Mouse (Mus musculus) bone marrow macrophage, adult 2 months (primary cell): ENCODE data around the gene Glp1r. TPM values are rescaled to one million over a fixed set of nuclear protein-coding genes. Genes with fewer than 3 reads are reported as not detected.

Source experiments
- H3K27ac ChIP-seq: 2 replicates; pipeline ENCODE4 v1.5.1; 2012; ENCODE audit warnings: low read depth, low read length; ENCODE audit not compliant: insufficient read depth
- H3K4me1 ChIP-seq: 2 replicates; pipeline ENCODE4 v1.6.1; 2012; ENCODE audit warnings: low read length; ENCODE audit not compliant: control insufficient read depth, insufficient read depth
- H3K4me3 ChIP-seq: 2 replicates; pipeline ENCODE4 v1.5.1; 2012; ENCODE audit warnings: mild to moderate bottlenecking, low read length, moderate library complexity; ENCODE audit not compliant: insufficient read depth
- CTCF ChIP-seq: IDR thresholded peaks from 2 replicates; pipeline ENCODE4 v1.5.1; 2012; ENCODE audit warnings: low read depth, mild to moderate bottlenecking, low read length, moderate library complexity
- POLR2A ChIP-seq: IDR thresholded peaks from 2 replicates; pipeline ENCODE4 v1.6.1; 2012; ENCODE audit warnings: mild to moderate bottlenecking, low read depth, low read length, borderline replicate concordance
- polyA plus RNA-seq: library from polyadenylated mRNA; stranded (reverse); fragments of >200 nt; gene quantifications from 2 replicates; pipeline ENCODE4 v1.2.4, GENCODE M21; 2012; ENCODE audit not compliant: missing spikeins, insufficient read depth, insufficient read length

The Glp1r gene
- polyA plus RNA-seq, 1 experiment = not detected

GRCm38 (mm10) chr17:30951600-30951999, 50.0 kb downstream of the Glp1r start:
- Histone ChIP-seq H3K4me1 (no peaks in the 10 kb centered on the region), H3K4me3 (no peak overlapping the region), H3K27ac (no peak overlapping the region)
- TF ChIP-seq CTCF = no peak
- TF ChIP-seq POLR2A = no peak

DNA sequence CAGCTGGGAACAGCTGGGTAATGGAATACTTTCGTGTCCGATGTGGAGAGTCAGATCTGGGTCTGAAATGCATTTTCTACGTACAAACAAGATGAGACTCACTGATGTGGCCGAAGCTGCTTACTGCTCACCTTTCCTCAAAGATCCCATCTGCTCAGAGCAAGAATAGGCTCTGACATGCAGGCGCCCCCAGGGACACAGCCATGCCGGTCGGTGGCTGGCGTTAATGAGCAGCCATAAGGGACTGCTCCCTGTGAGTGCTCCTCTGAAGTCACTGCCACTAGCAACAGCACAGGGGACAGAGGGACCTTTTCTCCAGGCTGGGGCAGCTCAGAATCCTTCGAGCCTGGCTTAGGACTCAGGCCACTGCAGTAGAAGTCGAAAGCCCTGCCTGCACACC, 52.7 kb downstream of the Glp1r start, which contains the start of gene Umodl1:
TSS of gene Umodl1 (plus strand) at position 301 of the 400 bp plus-strand sequence.
- Histone ChIP-seq H3K4me3 (no peak within 1 kb of the TSS), H3K4me1 (no peaks in the 10 kb centered on the region), H3K27ac (no peak within 1 kb of the TSS)
- TF ChIP-seq POLR2A = no peak
- no peak for TF ChIP-seq CTCF

DNA sequence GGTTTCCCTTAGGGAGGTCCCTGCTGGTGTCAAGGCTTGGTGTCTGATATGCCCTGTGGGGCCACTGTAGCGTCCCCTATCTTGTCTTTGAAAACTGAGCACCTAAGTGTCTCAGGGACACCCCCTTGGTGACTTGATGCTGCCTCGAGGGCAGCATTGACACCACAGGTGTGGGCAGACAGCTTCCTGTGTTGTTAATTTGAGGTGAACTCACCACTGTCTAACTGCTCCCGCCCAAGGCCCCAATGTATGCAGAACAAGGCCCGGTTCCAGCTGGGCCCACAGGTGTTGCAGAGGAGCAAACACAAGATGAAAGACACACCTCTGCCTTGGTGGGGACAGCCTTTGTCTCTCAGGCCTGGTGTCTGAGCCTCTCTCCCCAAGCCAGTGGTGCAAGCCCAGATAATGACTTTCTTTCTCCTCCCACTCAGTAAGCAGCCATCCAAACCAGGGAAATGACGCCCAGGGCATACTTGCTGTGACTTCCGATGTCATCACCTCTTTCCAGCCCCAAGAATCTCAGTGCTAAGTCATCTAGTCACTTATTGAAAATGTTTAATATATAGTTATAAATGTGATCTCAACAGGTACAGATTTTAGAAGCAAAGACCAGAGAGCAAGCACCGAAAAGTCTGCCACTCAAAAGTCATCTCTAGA, 60.4 kb downstream of the Glp1r start:
- H3K4me1 ChIP-seq = peaks cover 13% of the 10 kb centered on the region
- no peak for TF ChIP-seq CTCF
- no peak for TF ChIP-seq POLR2A
- H3K27ac ChIP-seq = no peak overlapping the region
- H3K4me3 ChIP-seq = no peak overlapping the region

- no peak for TF ChIP-seq POLR2A
- 0 out of 2 replicates have a peak, but pooled peaks have one; percentile 27 for TF ChIP-seq CTCF
- Histone ChIP-seq H3K4me3 (no peak overlapping the region), H3K4me1 (peaks cover 13% of the 10 kb centered on the region), H3K27ac (no peak overlapping the region)
Measured at GRCm38 (mm10) chr17:30962880-30963279, 61.3 kb downstream of the Glp1r start.

- Histone ChIP-seq H3K4me3 (no peak overlapping the region), H3K4me1 (peaks cover 29% of the 10 kb centered on the region), H3K27ac (no peak overlapping the region)
- TF ChIP-seq CTCF (no peak), POLR2A (no peak)
Measured at GRCm38 (mm10) chr17:30969983-30970382, 68.4 kb downstream of the Glp1r start.

- TF ChIP-seq CTCF (no peak), POLR2A (no peak)
- H3K4me3 ChIP-seq = no peak overlapping the region
- peak overlapping the region; percentile 93 for H3K27ac ChIP-seq
- H3K4me1 ChIP-seq = peaks cover 36% of the 10 kb centered on the region
Measured at GRCm38 (mm10) chr17:30971877-30972276, 70.3 kb downstream of the Glp1r start.

GRCm38 (mm10) chr17:30973332-30973731, 71.7 kb downstream of the Glp1r start:
- Histone ChIP-seq H3K27ac (peak overlapping the region; percentile 93), H3K4me1 (peaks cover 50% of the 10 kb centered on the region), H3K4me3 (no peak overlapping the region)
- TF ChIP-seq CTCF = no peak
- TF ChIP-seq POLR2A = no peak

- peak overlapping the region; percentile 85 for H3K27ac ChIP-seq
- TF ChIP-seq POLR2A (no peak), CTCF (no peak)
- no peak overlapping the region for H3K4me3 ChIP-seq
- peaks cover 42% of the 10 kb centered on the region for H3K4me1 ChIP-seq
Measured at GRCm38 (mm10) chr17:30977290-30977689, 75.7 kb downstream of the Glp1r start.

- Histone ChIP-seq H3K4me1 (peaks cover 33% of the 10 kb centered on the region), H3K4me3 (no peak overlapping the region), H3K27ac (no peak overlapping the region)
- TF ChIP-seq POLR2A = no peak
- no peak for TF ChIP-seq CTCF
Measured at GRCm38 (mm10) chr17:30978556-30978955, 76.9 kb downstream of the Glp1r start.

DNA sequence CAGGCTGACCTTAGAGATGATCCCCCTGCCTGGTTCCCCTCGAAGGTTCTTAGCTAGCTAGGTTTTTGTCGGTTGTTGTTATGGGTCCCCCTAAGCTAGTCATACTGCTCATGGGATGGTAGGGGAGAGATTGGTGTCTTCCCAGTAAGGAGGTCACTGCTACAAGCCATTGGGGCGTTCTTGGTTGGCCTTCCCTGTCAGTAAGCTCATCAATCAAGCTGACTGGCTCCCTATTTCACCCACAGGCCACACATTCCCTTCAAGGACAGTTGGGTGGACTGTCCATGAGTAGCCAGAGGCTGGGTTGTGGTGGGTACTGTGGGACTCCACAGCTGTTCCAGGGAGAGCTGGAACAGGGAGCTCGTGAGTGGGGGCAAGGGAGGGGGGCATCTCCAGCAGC, 81.9 kb downstream of the Glp1r start:
- Histone ChIP-seq H3K4me1 (peaks cover under 1% of the 10 kb centered on the region; the same call in 1 of the 2 replicates), H3K27ac (no peak overlapping the region), H3K4me3 (no peak overlapping the region)
- TF ChIP-seq CTCF (no peak), POLR2A (no peak)
